Mouse (Mus musculus): ENCODE results near the gene Kat6b. TPM values are rescaled to one million over a fixed set of nuclear protein-coding genes. Genes with fewer than 3 reads are reported as not detected.

Gene Kat6b
- polyA plus RNA-seq (2012; rRNA removed), result 22.5 and 24.7 TPM in 2 replicates

DNA sequence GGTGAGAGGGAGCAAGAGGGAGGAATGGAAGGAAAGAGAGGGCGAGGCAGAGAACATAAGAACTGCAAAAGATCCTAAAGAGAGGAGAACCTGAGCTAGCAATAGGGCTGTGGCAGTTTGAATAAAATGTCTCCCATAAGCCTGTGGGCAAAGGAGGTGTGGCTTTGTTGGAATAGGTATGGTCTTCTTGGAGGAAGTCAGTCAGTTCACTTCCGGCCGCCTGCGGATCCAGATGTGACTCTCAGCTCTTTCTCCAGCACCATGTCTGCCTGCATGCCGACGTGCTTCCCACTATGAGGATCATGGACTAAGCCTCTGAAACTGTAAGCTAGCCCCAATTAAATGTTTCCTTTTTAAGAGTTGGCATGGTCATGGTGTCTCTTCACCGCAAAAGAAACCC is at the start of gene Kat6b:
Gene Kat6b (plus strand): TSS at position 204 of the 400 bp plus-strand sequence.
- Histone ChIP-seq H3K4me1 (ENCODE audit: control insufficient read depth, insufficient read depth, low read length) (no peaks in the 10 kb centered on the region), H3K27me3 (ENCODE audit: control insufficient read depth, insufficient read depth, low read length) (no peaks in the 10 kb centered on the region), H3K4me3 (replicated peaks; ENCODE audit: insufficient read depth, low read depth, low read length) (no peak within 1 kb of the TSS), H3K27ac (ENCODE audit: insufficient read depth, low read length) (no peak within 1 kb of the TSS)
- WGBS, result 94% methylated on average over 7 of the region's 7 CpGs
- DNase-seq, result no peak
- TF ChIP-seq POLR2A (IDR thresholded peaks at IDR 0.05; ENCODE audit: borderline replicate concordance, insufficient read depth, low read length), result no peak
- TF ChIP-seq CTCF (IDR thresholded peaks at IDR 0.05; ENCODE audit: borderline replicate concordance, insufficient read depth, low read depth, low read length), result no peak

DNA sequence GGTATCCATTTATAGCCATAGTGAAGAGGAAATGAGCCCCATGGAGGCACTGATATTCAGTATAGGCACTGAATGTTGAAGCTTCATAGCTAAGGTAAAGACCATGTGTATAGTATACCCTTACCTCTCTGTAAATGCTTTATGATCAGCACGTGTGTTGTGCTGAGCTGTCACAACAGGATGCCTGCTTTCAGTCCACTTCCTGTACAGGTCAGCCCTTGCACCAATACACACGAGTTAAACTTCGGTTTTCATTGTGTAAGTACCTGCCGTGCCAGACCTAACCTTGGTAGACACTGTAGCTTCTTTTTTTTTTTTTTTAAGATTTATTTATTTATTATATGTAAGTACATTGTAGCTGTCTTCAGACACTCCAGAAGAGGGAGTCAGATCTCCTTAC is 47.8 kb upstream of the Kat6b start:
- Histone ChIP-seq H3K4me3 (replicated peaks; ENCODE audit: insufficient read depth, low read depth, low read length) (no peak overlapping the region), H3K27me3 (ENCODE audit: control insufficient read depth, insufficient read depth, low read length) (no peaks in the 10 kb centered on the region), H3K4me1 (ENCODE audit: control insufficient read depth, insufficient read depth, low read length) (no peaks in the 10 kb centered on the region), H3K27ac (ENCODE audit: insufficient read depth, low read length) (no peak overlapping the region)
- 92% methylated on average over 4 of the region's 4 CpGs for WGBS
- DNase-seq, result no peak
- TF ChIP-seq POLR2A (IDR thresholded peaks at IDR 0.05; ENCODE audit: borderline replicate concordance, insufficient read depth, low read length), result no peak
- TF ChIP-seq CTCF (IDR thresholded peaks at IDR 0.05; ENCODE audit: borderline replicate concordance, insufficient read depth, low read depth, low read length), result no peak

DNA sequence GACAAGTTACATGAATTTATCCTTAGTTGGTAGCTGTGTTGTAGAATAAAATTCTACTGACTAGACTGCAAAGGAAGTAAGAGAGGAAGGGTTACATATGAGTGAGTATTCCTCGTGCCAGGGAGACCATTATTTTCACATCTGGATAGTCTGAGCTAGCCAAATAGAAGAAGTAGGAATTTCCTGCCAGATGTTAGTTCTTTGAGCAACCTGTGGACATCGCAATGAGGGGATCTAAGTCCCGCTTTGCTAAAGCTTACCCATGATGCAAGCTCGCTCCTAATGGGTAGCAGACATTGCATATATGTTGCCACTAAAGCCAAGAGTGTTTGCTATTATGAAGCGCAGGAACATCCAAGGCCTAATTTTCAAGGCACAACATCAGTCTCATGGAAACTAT is 47.2 kb upstream of the Kat6b start:
- H3K27me3 ChIP-seq (ENCODE audit: control insufficient read depth, insufficient read depth, low read length), result no peaks in the 10 kb centered on the region
- no peak for TF ChIP-seq CTCF (IDR thresholded peaks at IDR 0.05; ENCODE audit: borderline replicate concordance, insufficient read depth, low read depth, low read length)
- no peak for TF ChIP-seq POLR2A (IDR thresholded peaks at IDR 0.05; ENCODE audit: borderline replicate concordance, insufficient read depth, low read length)
- no peak overlapping the region for H3K27ac ChIP-seq (ENCODE audit: insufficient read depth, low read length)
- WGBS, result 93% methylated on average over 5 of the region's 5 CpGs
- no peak overlapping the region for H3K4me3 ChIP-seq (replicated peaks; ENCODE audit: insufficient read depth, low read depth, low read length)
- no peaks in the 10 kb centered on the region for H3K4me1 ChIP-seq (ENCODE audit: control insufficient read depth, insufficient read depth, low read length)
- no peak for DNase-seq

DNA sequence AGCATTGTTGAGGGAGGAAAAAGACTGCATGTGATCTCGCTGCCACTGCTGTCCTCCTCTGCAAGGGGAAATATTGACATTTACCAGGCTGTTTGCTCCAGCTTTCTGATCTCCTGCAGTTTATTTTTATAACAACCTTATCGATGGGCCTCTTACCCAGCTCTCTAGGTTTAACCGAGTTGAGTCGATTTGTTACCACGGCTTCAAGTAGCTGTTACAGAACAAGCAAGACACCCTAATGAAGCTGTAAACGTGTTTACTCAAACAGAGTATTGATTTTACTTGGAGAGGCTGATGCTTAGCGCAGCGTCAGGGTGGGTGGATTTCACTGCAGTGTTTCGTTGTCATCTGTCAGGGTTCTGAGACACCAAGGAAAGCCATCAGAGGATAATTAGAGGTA is 46.5 kb upstream of the Kat6b start:
- H3K4me1 ChIP-seq (ENCODE audit: control insufficient read depth, insufficient read depth, low read length), result no peaks in the 10 kb centered on the region
- H3K27me3 ChIP-seq (ENCODE audit: control insufficient read depth, insufficient read depth, low read length), result no peaks in the 10 kb centered on the region
- DNase-seq, result no peak
- 72% methylated on average over 9 of the region's 9 CpGs for WGBS
- H3K4me3 ChIP-seq (replicated peaks; ENCODE audit: insufficient read depth, low read depth, low read length), result no peak overlapping the region
- TF ChIP-seq CTCF (IDR thresholded peaks at IDR 0.05; ENCODE audit: borderline replicate concordance, insufficient read depth, low read depth, low read length) (no peak), POLR2A (IDR thresholded peaks at IDR 0.05; ENCODE audit: borderline replicate concordance, insufficient read depth, low read length) (no peak)
- no peak overlapping the region for H3K27ac ChIP-seq (ENCODE audit: insufficient read depth, low read length)

DNA sequence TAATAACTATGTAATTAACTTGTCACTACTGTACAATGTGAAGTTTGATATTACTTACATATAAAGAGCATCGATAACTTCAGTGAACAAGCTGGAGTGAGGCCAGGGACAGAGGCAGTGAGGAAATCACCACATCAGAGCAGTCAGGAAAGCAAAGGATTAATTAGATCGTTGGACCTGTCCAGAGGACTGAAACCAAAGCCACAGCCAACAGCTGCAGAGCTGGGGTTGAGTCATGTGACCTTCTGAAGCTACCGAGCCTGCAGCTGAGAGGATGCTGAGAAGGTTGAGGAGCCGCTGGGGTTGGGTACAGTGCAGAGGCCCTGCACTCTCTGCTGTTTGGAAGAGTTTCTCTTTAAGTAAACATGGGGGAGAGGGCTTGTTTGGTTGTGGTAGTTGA is 41.4 kb upstream of the Kat6b start:
- no peak for TF ChIP-seq CTCF (IDR thresholded peaks at IDR 0.05; ENCODE audit: borderline replicate concordance, insufficient read depth, low read depth, low read length)
- no peak for TF ChIP-seq POLR2A (IDR thresholded peaks at IDR 0.05; ENCODE audit: borderline replicate concordance, insufficient read depth, low read length)
- Histone ChIP-seq H3K4me3 (replicated peaks; ENCODE audit: insufficient read depth, low read depth, low read length) (no peak overlapping the region), H3K27me3 (ENCODE audit: control insufficient read depth, insufficient read depth, low read length) (no peaks in the 10 kb centered on the region), H3K27ac (ENCODE audit: insufficient read depth, low read length) (no peak overlapping the region), H3K4me1 (ENCODE audit: control insufficient read depth, insufficient read depth, low read length) (no peaks in the 10 kb centered on the region; the same call in 1 of the 2 replicates)
- WGBS, result 39% methylated on average over 4 of the region's 4 CpGs
- no peak for DNase-seq

DNA sequence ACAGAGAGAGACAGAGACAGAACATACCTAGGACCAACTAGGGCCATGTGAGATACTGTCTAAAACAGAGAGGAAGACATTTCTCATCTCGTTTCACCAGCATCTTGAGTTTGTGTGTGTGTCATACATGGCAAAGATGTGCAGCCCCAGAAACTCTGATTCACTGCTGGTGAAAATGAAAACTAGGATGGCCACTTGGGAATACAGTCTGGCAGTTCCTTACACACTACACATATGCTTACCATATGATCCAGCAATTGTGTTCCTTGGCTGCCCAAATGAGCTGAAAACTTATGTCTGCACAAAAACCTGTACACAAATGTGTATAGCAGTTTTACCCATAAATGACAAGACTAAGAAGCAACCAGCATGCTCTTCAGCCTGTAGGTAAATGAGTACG is 40.7 kb upstream of the Kat6b start:
- no peaks in the 10 kb centered on the region for H3K27me3 ChIP-seq (ENCODE audit: control insufficient read depth, insufficient read depth, low read length)
- no peaks in the 10 kb centered on the region; the same call in 1 of the 2 replicates for H3K4me1 ChIP-seq (ENCODE audit: control insufficient read depth, insufficient read depth, low read length)
- no peak for TF ChIP-seq POLR2A (IDR thresholded peaks at IDR 0.05; ENCODE audit: borderline replicate concordance, insufficient read depth, low read length)
- no peak for TF ChIP-seq CTCF (IDR thresholded peaks at IDR 0.05; ENCODE audit: borderline replicate concordance, insufficient read depth, low read depth, low read length)
- 88% methylated on average over 2 of the region's 2 CpGs for WGBS
- DNase-seq, result no peak
- H3K4me3 ChIP-seq (replicated peaks; ENCODE audit: insufficient read depth, low read depth, low read length), result no peak overlapping the region
- H3K27ac ChIP-seq (ENCODE audit: insufficient read depth, low read length), result no peak overlapping the region

DNA sequence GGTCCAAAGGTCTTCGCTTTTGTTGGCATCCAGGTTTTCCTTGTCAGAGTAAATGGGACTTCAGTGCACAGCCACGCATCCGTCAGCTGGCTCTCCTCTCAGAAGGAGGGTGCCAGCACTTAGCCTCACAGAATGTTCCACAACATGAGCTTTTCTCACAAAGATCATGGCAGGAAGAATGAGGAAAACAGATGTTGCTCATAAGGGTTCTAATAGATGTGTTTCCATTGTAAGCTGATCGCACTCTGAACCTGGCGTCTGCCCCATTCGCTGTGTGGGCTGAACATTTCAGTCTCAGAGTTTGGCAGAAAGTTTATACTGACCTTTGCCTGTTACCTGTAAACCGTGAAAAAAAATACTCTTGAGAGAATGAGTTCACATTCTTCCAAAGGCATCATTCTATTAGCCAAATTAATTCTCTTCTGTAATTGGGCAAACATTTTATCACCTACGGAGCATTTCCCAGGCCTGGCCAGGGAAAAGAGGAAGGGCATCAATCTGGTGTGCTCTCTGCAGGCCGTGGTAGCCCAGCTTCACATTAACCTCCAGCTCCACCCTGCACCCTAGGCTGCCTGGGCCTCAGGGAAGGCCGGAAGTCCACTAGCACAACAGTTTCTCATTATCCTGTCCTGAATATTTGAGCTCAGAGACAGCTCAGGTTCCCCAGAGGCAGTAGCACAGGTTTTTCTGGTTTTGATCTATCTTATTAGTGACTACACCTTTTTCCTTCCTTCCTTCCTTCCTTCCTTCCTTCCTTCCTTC is 39.3 kb upstream of the Kat6b start:
- DNase-seq, result no peak
- H3K4me3 ChIP-seq (replicated peaks; ENCODE audit: insufficient read depth, low read depth, low read length), result no peak overlapping the region
- no peak for TF ChIP-seq POLR2A (IDR thresholded peaks at IDR 0.05; ENCODE audit: borderline replicate concordance, insufficient read depth, low read length)
- no peak for TF ChIP-seq CTCF (IDR thresholded peaks at IDR 0.05; ENCODE audit: borderline replicate concordance, insufficient read depth, low read depth, low read length)
- no peaks in the 10 kb centered on the region for H3K27me3 ChIP-seq (ENCODE audit: control insufficient read depth, insufficient read depth, low read length)
- 67% methylated on average over 10 of the region's 10 CpGs for WGBS
- H3K4me1 ChIP-seq (ENCODE audit: control insufficient read depth, insufficient read depth, low read length), result no peaks in the 10 kb centered on the region; the same call in 1 of the 2 replicates
- no peak overlapping the region for H3K27ac ChIP-seq (ENCODE audit: insufficient read depth, low read length)

DNA sequence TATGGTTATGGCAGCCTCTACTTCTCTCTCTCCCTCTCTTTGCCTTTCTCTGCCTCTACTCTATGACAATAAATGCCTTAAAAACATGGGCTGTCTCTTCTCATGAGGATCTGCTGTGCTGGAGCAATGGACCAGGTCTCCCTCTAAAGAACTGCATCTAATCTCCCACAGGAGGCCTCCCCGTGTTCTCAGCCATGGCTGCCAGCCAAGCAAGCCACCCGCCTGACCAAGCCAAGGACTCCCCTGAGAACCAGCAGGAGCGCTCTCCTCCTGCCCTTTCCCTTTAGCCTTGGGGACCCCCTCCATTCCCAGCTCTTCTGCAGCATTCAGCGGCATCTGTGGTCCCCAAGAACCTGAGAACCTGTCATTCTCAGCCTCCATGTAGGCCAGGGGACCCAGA is 28.7 kb upstream of the Kat6b start:
- no peak overlapping the region for H3K4me3 ChIP-seq (replicated peaks; ENCODE audit: insufficient read depth, low read depth, low read length)
- DNase-seq, result no peak
- no peaks in the 10 kb centered on the region for H3K4me1 ChIP-seq (ENCODE audit: control insufficient read depth, insufficient read depth, low read length)
- H3K27ac ChIP-seq (ENCODE audit: insufficient read depth, low read length), result no peak overlapping the region
- H3K27me3 ChIP-seq (ENCODE audit: control insufficient read depth, insufficient read depth, low read length), result no peaks in the 10 kb centered on the region; the same call in 1 of the 2 replicates
- TF ChIP-seq POLR2A (IDR thresholded peaks at IDR 0.05; ENCODE audit: borderline replicate concordance, insufficient read depth, low read length) (no peak), CTCF (IDR thresholded peaks at IDR 0.05; ENCODE audit: borderline replicate concordance, insufficient read depth, low read depth, low read length) (no peak)
- 49% methylated on average over 4 of the region's 4 CpGs for WGBS
